In genomic region chr13:107804418-107804817, GRCm38 (mm10) we compare ENCODE assay signal across 12 mouse cellular contexts.
DNase-seq lines count a peak whose midpoint lies in the region; ATAC-seq and TF ChIP-seq lines count a peak whose summit lies in the region.
"Had no signal": no experiment of that assay in that cellular context is flagged by ENCODE, and none has a peak within 500 bp of the region (broad histone marks: within the 10 kb centered on the region; RNA-seq: fewer than 3 reads in every experiment).

No protein-coding gene starts in this region.

- no peak for ATAC-seq in heart, embryonic 12.5 days (ENCODE audit: insufficient number of reproducible peaks, low FRiP score)
- ATAC-seq in lung, embryonic 14.5 days (ENCODE audit: insufficient read depth), result no peak
- no peak for ATAC-seq in monocyte, adult 5-6 weeks (replicated peaks; ENCODE audit: insufficient number of reproducible peaks, low FRiP score, low TSS enrichment, poor library complexity, severe bottlenecking)

- H3K4me3 ChIP-seq in heart, embryonic 10.5 days, result no peak overlapping the region
- H3K4me3 ChIP-seq in heart, embryonic 12.5 days, result no peak overlapping the region
- no peak overlapping the region for H3K4me3 ChIP-seq in lung, embryonic 14.5 days (ENCODE audit: low read depth, low read length)
- no peak overlapping the region for H3K4me3 ChIP-seq in E14TG2a.4 (replicated peaks; ENCODE audit: low read length)
- H3K4me3 ChIP-seq: lung, embryonic 15.5 days had no signal

- no peaks in the 10 kb centered on the region for H3K27me3 ChIP-seq in heart, embryonic 10.5 days (ENCODE audit: insufficient read depth, poor library complexity, severe bottlenecking)
- H3K27me3 ChIP-seq in heart, embryonic 12.5 days (replicated peaks), result no peaks in the 10 kb centered on the region
- H3K27me3 ChIP-seq in lung, embryonic 14.5 days (ENCODE audit: insufficient read depth, low read length), result no peaks in the 10 kb centered on the region
- no peaks in the 10 kb centered on the region for H3K27me3 ChIP-seq in E14TG2a.4 (ENCODE audit: insufficient read depth, low read length)
- H3K27me3 ChIP-seq: lung, embryonic 15.5 days had no signal

- H3K4me2 ChIP-seq in heart, embryonic 12.5 days, result no peak overlapping the region
- H3K4me2 ChIP-seq in lung, embryonic 14.5 days, result no peak overlapping the region
- H3K4me2 ChIP-seq: lung, embryonic 15.5 days had no signal

- H3K36me3 ChIP-seq in heart, embryonic 10.5 days, result 0 out of 2 replicates have a peak, but pooled peaks cover 5% of the 10 kb centered on the region
- H3K36me3 ChIP-seq in heart, embryonic 12.5 days, result no peaks in the 10 kb centered on the region
- no peaks in the 10 kb centered on the region for H3K36me3 ChIP-seq in lung, embryonic 14.5 days (ENCODE audit: insufficient read depth)
- H3K36me3 ChIP-seq in E14TG2a.4 (ENCODE audit: insufficient read depth, low read length), result no peaks in the 10 kb centered on the region
- H3K36me3 ChIP-seq: lung, embryonic 15.5 days had no signal

- H3K4me1 ChIP-seq in heart, embryonic 10.5 days, result peaks cover 6% of the 10 kb centered on the region
- peaks cover 7% of the 10 kb centered on the region for H3K4me1 ChIP-seq in heart, embryonic 12.5 days (replicated peaks)
- peaks cover 10% of the 10 kb centered on the region; the same call in 1 of the 2 replicates for H3K4me1 ChIP-seq in lung, embryonic 14.5 days (ENCODE audit: insufficient read depth)
- H3K4me1 ChIP-seq in E14TG2a.4 (replicated peaks; ENCODE audit: low read depth, low read length), result peaks cover 15% of the 10 kb centered on the region

- TF ChIP-seq CTCF in lung, embryonic 14.5 days (IDR thresholded peaks at IDR 0.05; ENCODE audit: low read depth), result peak; percentile 39
- 0 out of 2 replicates have a peak, but pooled peaks have one; percentile 14 for TF ChIP-seq CTCF in E14TG2a.4 (conservative IDR thresholded peaks at IDR 0.05; ENCODE audit: low read length)

- peak; percentile 61 for DNase-seq in heart, embryonic 10.5 days (ENCODE audit: low spot score)
- DNase-seq in lung, embryonic 14.5 days, result peak; percentile 39
- DNase-seq in lung, postnatal 25 days (ENCODE audit: low spot score), result no peak
- peak; percentile 30 for DNase-seq in brain, adult 2 months (ENCODE audit: low read depth, low spot score)
- no peak for DNase-seq in yolk sac, embryonic 10.5 days (ENCODE audit: low spot score)
- DNase-seq: gastrocnemius, postnatal 14 days; heart, postnatal 36 days; kidney, postnatal 14 days had no signal

- no peak overlapping the region for H3K9ac ChIP-seq in heart, embryonic 12.5 days
- no peak overlapping the region for H3K9ac ChIP-seq in lung, embryonic 14.5 days
- H3K9ac ChIP-seq: lung, embryonic 15.5 days had no signal

- no peak overlapping the region for H3K27ac ChIP-seq in heart, embryonic 10.5 days
- H3K27ac ChIP-seq in heart, embryonic 12.5 days (ENCODE audit: poor library complexity, severe bottlenecking), result no peak overlapping the region
- no peak overlapping the region for H3K27ac ChIP-seq in lung, embryonic 14.5 days (ENCODE audit: low read depth)
- H3K27ac ChIP-seq: lung, embryonic 15.5 days had no signal

- 94% methylated on average over 1 of the region's 1 CpGs for WGBS in heart, embryonic 10.5 days
- 91% methylated on average over 1 of the region's 1 CpGs for WGBS in heart, embryonic 12.5 days
- 75% methylated on average over 1 of the region's 1 CpGs for WGBS in lung, embryonic 14.5 days

- H3K9me3 ChIP-seq in heart, embryonic 10.5 days, result no peaks in the 10 kb centered on the region
- H3K9me3 ChIP-seq in heart, embryonic 12.5 days (replicated peaks), result no peaks in the 10 kb centered on the region
- H3K9me3 ChIP-seq in lung, embryonic 14.5 days (ENCODE audit: low read depth, low read length), result no peaks in the 10 kb centered on the region
- peaks cover 3% of the 10 kb centered on the region for H3K9me3 ChIP-seq in E14TG2a.4 (ENCODE audit: low read length)

Comparison
In these comparisons a context has a peak if more than half of its experiments do, and no peak if none do; other contexts are left out.
1. DNase-seq: peak in heart, embryonic 10.5 days (single experiment), lung, embryonic 14.5 days (single experiment) and brain, adult 2 months (single experiment); none in lung, postnatal 25 days (single experiment) and yolk sac, embryonic 10.5 days (single experiment).